26 mouse cellular contexts compared by ENCODE assay signal in the genomic region with DNA sequence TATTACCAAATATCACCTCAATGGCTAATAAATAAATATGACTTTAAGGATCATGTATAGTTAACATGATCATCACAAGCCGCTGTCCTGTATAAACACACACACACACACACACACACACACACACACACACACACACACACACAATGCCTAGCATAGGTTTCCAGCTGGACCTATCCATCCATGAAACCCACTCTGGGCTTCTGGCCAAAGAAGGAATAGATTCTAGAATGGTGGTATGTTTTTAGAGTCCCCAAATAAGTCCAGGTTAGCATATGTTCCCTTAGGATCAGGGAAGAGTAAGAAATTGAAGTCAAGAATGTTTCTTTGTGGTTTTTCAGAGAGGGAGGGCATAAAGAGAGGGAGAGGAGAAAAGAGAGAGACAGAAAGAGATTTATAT.
DNase-seq lines count a peak whose midpoint lies in the region; ATAC-seq and TF ChIP-seq lines count a peak whose summit lies in the region.
"Had no signal": no experiment of that assay in that cellular context is flagged by ENCODE, and none has a peak within 500 bp of the region (broad histone marks: within the 10 kb centered on the region; RNA-seq: fewer than 3 reads in every experiment).

No protein-coding gene starts in this region.

- TF ChIP-seq CTCF in hindbrain, postnatal 0 days (IDR thresholded peaks at IDR 0.05; ENCODE audit: low read depth): no peak
- TF ChIP-seq CTCF in brain, embryonic 14.5 days (IDR thresholded peaks at IDR 0.05; ENCODE audit: borderline replicate concordance, extremely low read depth, insufficient read depth, insufficient read length): no peak

- H3K36me3 ChIP-seq in embryonic facial prominence, embryonic 14.5 days (ENCODE audit: control insufficient read depth, insufficient read depth, low read length): no peaks in the 10 kb centered on the region
- no peaks in the 10 kb centered on the region for H3K36me3 ChIP-seq in embryonic facial prominence, embryonic 10.5 days (replicated peaks)
- no peaks in the 10 kb centered on the region for H3K36me3 ChIP-seq in hindbrain, postnatal 0 days (ENCODE audit: insufficient read depth, low read length)
- no peaks in the 10 kb centered on the region for H3K36me3 ChIP-seq in hindbrain, embryonic 16.5 days (ENCODE audit: control insufficient read depth, insufficient read depth, low read length)
- no peaks in the 10 kb centered on the region for H3K36me3 ChIP-seq in midbrain, embryonic 14.5 days (ENCODE audit: control insufficient read depth, insufficient read depth, low read length)
- no peaks in the 10 kb centered on the region for H3K36me3 ChIP-seq in midbrain, embryonic 11.5 days (ENCODE audit: control insufficient read depth, insufficient read depth, low read length)
- H3K36me3 ChIP-seq: embryonic facial prominence, embryonic 12.5 days; G1E; hindbrain, embryonic 13.5 days; intestine, embryonic 15.5 days had no signal

- H3K4me1 ChIP-seq in embryonic facial prominence, embryonic 14.5 days (ENCODE audit: control insufficient read depth, insufficient read depth, low read length): peaks cover 6% of the 10 kb centered on the region
- peaks cover 14% of the 10 kb centered on the region for H3K4me1 ChIP-seq in embryonic facial prominence, embryonic 10.5 days
- no peaks in the 10 kb centered on the region for H3K4me1 ChIP-seq in hindbrain, postnatal 0 days (ENCODE audit: insufficient read depth, low read length)
- no peaks in the 10 kb centered on the region; the same call in 1 of the 2 replicates for H3K4me1 ChIP-seq in hindbrain, embryonic 16.5 days (ENCODE audit: control insufficient read depth, insufficient read depth, low read depth, low read length)
- peaks cover 6% of the 10 kb centered on the region; the same call in 1 of the 2 replicates for H3K4me1 ChIP-seq in midbrain, embryonic 14.5 days (ENCODE audit: control insufficient read depth, insufficient read depth, low read length)
- H3K4me1 ChIP-seq in midbrain, embryonic 11.5 days (ENCODE audit: control insufficient read depth, insufficient read depth, low read length): 0 out of 2 replicates have a peak, but pooled peaks cover 2% of the 10 kb centered on the region
- H3K4me1 ChIP-seq: embryonic facial prominence, embryonic 12.5 days; intestine, embryonic 15.5 days had no signal

- no peak overlapping the region for H3K27ac ChIP-seq in embryonic facial prominence, embryonic 14.5 days (replicated peaks; ENCODE audit: low read depth, low read length)
- no peak overlapping the region for H3K27ac ChIP-seq in embryonic facial prominence, embryonic 10.5 days (replicated peaks)
- H3K27ac ChIP-seq in hindbrain, postnatal 0 days: no peak overlapping the region
- no peak overlapping the region for H3K27ac ChIP-seq in hindbrain, embryonic 16.5 days (ENCODE audit: low read depth, low read length)
- no peak overlapping the region for H3K27ac ChIP-seq in midbrain, embryonic 14.5 days (replicated peaks; ENCODE audit: low read depth, low read length)
- no peak overlapping the region for H3K27ac ChIP-seq in midbrain, embryonic 11.5 days (ENCODE audit: low read depth, low read length)
- H3K27ac ChIP-seq: embryonic facial prominence, embryonic 12.5 days; forebrain, embryonic 13.5 days; gastrocnemius, adult 2 months; intestine, embryonic 15.5 days had no signal

- no peaks in the 10 kb centered on the region for H3K9me3 ChIP-seq in embryonic facial prominence, embryonic 14.5 days (ENCODE audit: control insufficient read depth, low read length)
- peaks cover 10% of the 10 kb centered on the region for H3K9me3 ChIP-seq in embryonic facial prominence, embryonic 10.5 days
- H3K9me3 ChIP-seq in hindbrain, postnatal 0 days (ENCODE audit: low read length): no peaks in the 10 kb centered on the region
- no peaks in the 10 kb centered on the region; the same call in 1 of the 2 replicates for H3K9me3 ChIP-seq in hindbrain, embryonic 16.5 days (ENCODE audit: control insufficient read depth, low read length)
- H3K9me3 ChIP-seq in midbrain, embryonic 14.5 days (ENCODE audit: control insufficient read depth, low read length): no peaks in the 10 kb centered on the region
- H3K9me3 ChIP-seq in midbrain, embryonic 11.5 days (ENCODE audit: control insufficient read depth, low read length): no peaks in the 10 kb centered on the region; the same call in 1 of the 2 replicates
- H3K9me3 ChIP-seq: embryonic facial prominence, embryonic 12.5 days; forebrain, embryonic 13.5 days; G1E; hindbrain, embryonic 13.5 days; intestine, embryonic 15.5 days had no signal

- no peak overlapping the region for H3K9ac ChIP-seq in embryonic facial prominence, embryonic 14.5 days (ENCODE audit: low read depth, low read length)
- no peak overlapping the region for H3K9ac ChIP-seq in hindbrain, postnatal 0 days (replicated peaks; ENCODE audit: low read length)
- H3K9ac ChIP-seq in hindbrain, embryonic 16.5 days (ENCODE audit: low read depth, low read length): no peak overlapping the region
- no peak overlapping the region for H3K9ac ChIP-seq in midbrain, embryonic 14.5 days (replicated peaks; ENCODE audit: low read length)
- no peak overlapping the region for H3K9ac ChIP-seq in midbrain, embryonic 11.5 days (ENCODE audit: low read length)
- H3K9ac ChIP-seq: embryonic facial prominence, embryonic 12.5 days; forebrain, embryonic 13.5 days; forebrain, postnatal 0 days; hindbrain, embryonic 13.5 days; intestine, embryonic 15.5 days had no signal

- H3K4me2 ChIP-seq in embryonic facial prominence, embryonic 14.5 days (ENCODE audit: low read depth, low read length): no peak overlapping the region
- no peak overlapping the region for H3K4me2 ChIP-seq in hindbrain, postnatal 0 days (ENCODE audit: low read depth, low read length)
- no peak overlapping the region for H3K4me2 ChIP-seq in hindbrain, embryonic 16.5 days (ENCODE audit: low read length)
- no peak overlapping the region for H3K4me2 ChIP-seq in midbrain, embryonic 14.5 days (ENCODE audit: low read length)
- no peak overlapping the region for H3K4me2 ChIP-seq in midbrain, embryonic 11.5 days
- H3K4me2 ChIP-seq: embryonic facial prominence, embryonic 12.5 days; forebrain, embryonic 13.5 days; heart, embryonic 11.5 days; hindbrain, embryonic 13.5 days; intestine, embryonic 15.5 days had no signal

- DNase-seq in embryonic facial prominence, embryonic 14.5 days (ENCODE audit: low spot score): peak; percentile 30
- no peak for DNase-seq in embryonic facial prominence, embryonic 10.5 days (ENCODE audit: low spot score)
- DNase-seq in hindbrain, postnatal 0 days (ENCODE audit: low spot score): peak; percentile 49
- peak; percentile 19 for DNase-seq in midbrain, embryonic 14.5 days
- DNase-seq in midbrain, embryonic 11.5 days (ENCODE audit: low spot score, missing footprints): no peak
- peak; percentile 61 for DNase-seq in brain, embryonic 14.5 days (ENCODE audit: low read depth)
- DNase-seq: adrenal gland, postnatal 10 days; adrenal gland, postnatal 36 days; B cell, adult 2 months; cerebellum, adult 11 months; cerebellum, adult 8-10 months; cerebellum, postnatal 14 days; forebrain, postnatal 0 days; gastrocnemius, adult 2 months; gastrocnemius, postnatal 14 days; heart, adult 11 months had no signal

- ATAC-seq in embryonic facial prominence, embryonic 14.5 days (ENCODE audit: low read depth): no peak
- ATAC-seq in hindbrain, postnatal 0 days: no peak
- no peak for ATAC-seq in hindbrain, embryonic 16.5 days
- ATAC-seq in midbrain, embryonic 14.5 days (ENCODE audit: low FRiP score, low TSS enrichment): no peak
- ATAC-seq in midbrain, embryonic 11.5 days (ENCODE audit: low FRiP score): no peak
- ATAC-seq: forebrain, embryonic 13.5 days; forebrain, postnatal 0 days; intestine, embryonic 15.5 days; Patski had no signal

- TF ChIP-seq POLR2A in brain, embryonic 14.5 days (IDR thresholded peaks at IDR 0.05; ENCODE audit: borderline replicate concordance, extremely low read depth, insufficient read depth, insufficient read length, poor library complexity, severe bottlenecking): no peak

- WGBS in embryonic facial prominence, embryonic 14.5 days: 75% methylated on average over 1 of the region's 1 CpGs
- WGBS in embryonic facial prominence, embryonic 10.5 days: 85% methylated on average over 1 of the region's 1 CpGs
- 59% methylated on average over 1 of the region's 1 CpGs for WGBS in hindbrain, postnatal 0 days
- 77% methylated on average over 1 of the region's 1 CpGs for WGBS in hindbrain, embryonic 16.5 days
- 59% methylated on average over 1 of the region's 1 CpGs for WGBS in midbrain, embryonic 14.5 days
- 86% methylated on average over 1 of the region's 1 CpGs for WGBS in midbrain, embryonic 11.5 days

- H3K27me3 ChIP-seq in embryonic facial prominence, embryonic 14.5 days (replicated peaks; ENCODE audit: control insufficient read depth, insufficient read depth, low read length): no peaks in the 10 kb centered on the region
- no peaks in the 10 kb centered on the region for H3K27me3 ChIP-seq in embryonic facial prominence, embryonic 10.5 days (replicated peaks; ENCODE audit: low read depth, poor library complexity, severe bottlenecking)
- H3K27me3 ChIP-seq in hindbrain, postnatal 0 days (ENCODE audit: insufficient read depth, low read length): no peaks in the 10 kb centered on the region
- no peaks in the 10 kb centered on the region for H3K27me3 ChIP-seq in hindbrain, embryonic 16.5 days (replicated peaks; ENCODE audit: control insufficient read depth, insufficient read depth, low read length)
- H3K27me3 ChIP-seq in midbrain, embryonic 14.5 days (ENCODE audit: control insufficient read depth, insufficient read depth, low read length): no peaks in the 10 kb centered on the region
- H3K27me3 ChIP-seq in midbrain, embryonic 11.5 days (ENCODE audit: control insufficient read depth, insufficient read depth, low read length): no peaks in the 10 kb centered on the region
- H3K27me3 ChIP-seq: CH12.LX; embryonic facial prominence, embryonic 12.5 days; forebrain, embryonic 13.5 days; hindbrain, embryonic 13.5 days; intestine, embryonic 15.5 days had no signal

- no peak overlapping the region for H3K4me3 ChIP-seq in embryonic facial prominence, embryonic 14.5 days (ENCODE audit: low read depth, low read length)
- H3K4me3 ChIP-seq in embryonic facial prominence, embryonic 10.5 days: no peak overlapping the region
- no peak overlapping the region for H3K4me3 ChIP-seq in hindbrain, postnatal 0 days (ENCODE audit: low read length)
- no peak overlapping the region for H3K4me3 ChIP-seq in hindbrain, embryonic 16.5 days (ENCODE audit: low read length)
- H3K4me3 ChIP-seq in midbrain, embryonic 14.5 days (replicated peaks; ENCODE audit: low read depth, low read length): no peak overlapping the region
- H3K4me3 ChIP-seq in midbrain, embryonic 11.5 days (ENCODE audit: low read depth, low read length): no peak overlapping the region
- H3K4me3 ChIP-seq: embryonic facial prominence, embryonic 12.5 days; erythroblast, embryonic 14.5 days; forebrain, embryonic 13.5 days; gastrocnemius, adult 2 months; hindbrain, embryonic 13.5 days; intestine, embryonic 15.5 days had no signal

Comparison
In these comparisons a context has a peak if more than half of its experiments do, and no peak if none do; other contexts are left out.
1. DNase-seq: peak in embryonic facial prominence, embryonic 14.5 days (single experiment), hindbrain, postnatal 0 days (single experiment), midbrain, embryonic 14.5 days (single experiment) and brain, embryonic 14.5 days (single experiment); none in embryonic facial prominence, embryonic 10.5 days (single experiment) and midbrain, embryonic 11.5 days (single experiment).